Mouse (Mus musculus): ENCODE measurements around the gene Itpk1.

The Itpk1 gene

DNA sequence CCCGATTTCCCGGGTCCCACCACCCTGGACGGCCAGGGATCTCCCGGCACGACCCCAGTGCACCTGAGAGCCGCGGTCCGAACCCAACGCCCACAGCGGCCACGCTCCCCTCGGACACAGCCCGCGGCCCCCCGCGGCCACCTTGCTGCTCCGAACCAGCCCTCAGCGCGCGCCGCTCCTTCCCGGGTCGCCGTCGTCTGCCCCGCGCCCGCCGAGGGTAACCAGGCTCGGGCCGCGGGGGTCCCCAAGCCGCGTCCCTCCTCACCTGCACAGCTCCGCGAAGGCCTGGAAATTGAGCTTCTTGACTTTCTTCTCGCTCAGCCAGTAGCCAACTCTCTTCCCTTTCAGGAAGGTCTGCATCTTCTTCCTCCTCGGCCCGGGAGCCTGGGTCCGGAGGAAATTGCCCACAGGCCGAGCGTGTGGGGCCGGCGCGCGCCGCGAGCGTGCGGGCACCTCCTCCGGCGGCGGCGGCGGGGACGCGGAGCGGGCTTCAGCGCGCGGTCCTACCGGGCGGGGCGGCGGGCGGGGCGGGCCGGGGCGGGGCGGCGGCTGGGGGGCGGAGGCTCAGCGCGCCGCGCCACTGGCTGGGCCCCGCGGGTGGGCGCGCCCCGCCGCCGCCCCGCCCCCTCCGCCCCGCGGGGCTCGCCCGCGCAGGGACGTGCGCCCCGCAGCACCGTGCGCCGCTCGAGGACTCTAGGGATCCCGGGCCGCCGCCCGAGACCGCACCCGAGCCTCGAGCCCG is at the start of gene Itpk1:
Gene Itpk1, minus strand, starts transcription at position 474 of the 742 bp plus-strand sequence.
- DNase-seq: peak in 1 of 2 experiments; percentile 40

DNA sequence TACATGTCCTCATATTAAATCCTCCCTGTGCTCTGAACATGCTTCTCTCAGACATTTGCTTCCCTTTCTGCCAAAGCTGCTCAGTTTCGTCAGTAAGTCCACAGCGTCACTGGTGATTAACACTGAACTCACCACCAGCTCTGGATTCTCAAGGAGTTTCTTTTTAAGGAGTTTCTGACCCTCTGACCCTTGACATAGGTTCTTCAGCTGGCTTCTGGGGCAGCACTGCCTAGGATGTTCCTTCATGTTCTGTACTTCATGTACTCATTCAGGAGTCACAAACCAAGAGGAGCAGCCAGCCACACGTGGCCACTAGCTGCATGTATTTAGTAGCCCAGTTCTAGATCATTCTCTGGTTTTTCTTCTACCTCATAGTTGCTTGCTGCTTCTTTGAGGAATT is 43.5 kb upstream of the Itpk1 start:
- DNase-seq: no peak

DNA sequence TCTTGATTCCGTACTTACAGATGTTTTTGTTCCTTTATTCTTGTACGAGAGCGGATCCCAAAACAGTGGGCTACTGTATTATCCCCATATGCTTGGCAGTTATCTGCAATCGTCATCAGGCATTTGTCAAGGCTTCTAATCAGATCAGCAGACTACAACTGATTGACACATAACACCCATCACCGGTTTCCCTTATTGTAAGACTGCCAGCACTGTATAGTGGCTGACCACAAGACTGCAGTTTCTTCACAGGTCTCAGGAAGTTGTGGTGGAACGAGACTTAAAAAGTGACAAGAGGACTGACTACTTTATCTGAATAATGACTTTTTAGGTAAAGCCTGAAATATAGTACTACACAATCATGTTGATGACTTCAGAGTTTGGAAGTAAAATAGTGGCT is 40.1 kb upstream of the Itpk1 start:
- DNase-seq: no peak

DNA sequence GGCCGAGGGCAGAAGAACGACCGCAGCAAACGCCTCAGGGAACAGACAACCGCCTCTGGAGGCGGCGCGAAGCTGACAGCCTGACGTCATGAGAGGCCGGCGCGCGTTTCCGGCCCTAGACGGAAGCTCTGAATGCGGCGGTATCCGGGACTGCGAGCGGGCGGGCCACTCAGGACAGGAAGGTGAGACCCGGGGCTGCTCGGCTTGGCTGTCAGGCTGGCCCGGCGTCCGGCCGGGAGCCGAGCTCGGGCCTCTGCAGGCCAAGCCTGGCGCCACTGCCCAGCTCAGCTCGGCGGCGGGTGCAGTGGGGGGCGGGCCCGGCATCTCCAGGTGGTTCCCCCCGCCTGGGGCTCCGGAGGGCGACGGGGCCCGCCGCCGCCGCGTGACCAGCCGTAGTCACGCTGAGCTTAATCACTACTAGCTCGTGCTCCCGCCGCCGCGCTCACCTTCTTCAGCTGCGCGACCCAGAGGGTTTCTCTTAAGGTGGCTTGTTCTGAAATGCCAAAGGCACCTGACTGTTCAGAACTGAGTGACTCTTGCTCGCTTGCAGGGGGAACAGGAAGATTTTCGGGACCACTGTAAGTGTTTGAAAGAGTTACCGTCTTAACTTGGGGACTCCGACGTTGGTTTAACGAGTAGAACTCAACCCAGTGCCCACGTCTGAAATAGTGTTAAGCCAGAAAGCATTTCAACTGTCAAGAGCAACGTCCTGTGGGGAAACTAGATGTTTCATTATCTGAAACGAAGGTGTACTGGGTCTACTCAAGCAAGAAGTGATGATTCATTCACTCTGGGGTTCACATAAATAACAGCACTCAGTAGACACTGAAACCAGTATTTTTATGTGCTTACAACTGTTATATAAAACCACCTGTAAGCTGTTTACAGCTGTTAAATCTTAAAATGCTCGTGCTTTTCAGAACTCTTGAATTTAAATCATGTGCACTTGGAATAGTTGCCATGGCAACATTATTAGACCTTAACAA is 39.2 kb upstream of the Itpk1 start, which contains the start of the genes Moap1 and Tmem251:
Gene Moap1, minus strand, starts transcription at position 73 of the 986 bp plus-strand sequence.
Gene Tmem251, plus strand, starts transcription at position 174 of the 986 bp plus-strand sequence.
- peak; percentile 87 to 92 for DNase-seq

DNA sequence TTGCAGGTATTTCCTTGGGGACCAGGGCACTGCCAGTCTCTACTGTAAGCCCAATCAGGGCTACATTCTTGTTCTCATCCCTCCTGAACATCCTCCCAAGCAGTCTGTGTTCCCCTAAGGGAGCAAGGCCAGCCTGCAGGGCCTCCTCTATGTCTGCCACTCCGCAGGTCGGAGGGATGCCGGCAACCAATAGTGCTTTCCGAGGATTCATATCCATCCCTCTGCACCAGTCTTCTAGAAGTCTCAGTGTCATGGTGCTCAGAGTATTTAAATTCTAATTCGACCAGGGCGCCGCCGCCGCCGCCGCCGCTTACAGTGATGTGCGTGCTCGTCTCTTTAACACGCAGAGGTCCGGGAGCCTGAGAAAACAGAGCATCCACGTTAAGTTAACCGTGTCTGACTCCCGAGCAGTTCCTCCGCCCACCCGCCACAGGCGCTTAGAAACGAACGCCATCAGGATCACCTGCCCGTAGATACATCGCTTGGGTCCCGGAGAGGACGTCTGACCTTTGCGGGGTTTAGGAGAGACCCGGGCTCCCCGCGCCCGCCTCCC is 38.4 kb upstream of the Itpk1 start:
- no peak for DNase-seq

DNA sequence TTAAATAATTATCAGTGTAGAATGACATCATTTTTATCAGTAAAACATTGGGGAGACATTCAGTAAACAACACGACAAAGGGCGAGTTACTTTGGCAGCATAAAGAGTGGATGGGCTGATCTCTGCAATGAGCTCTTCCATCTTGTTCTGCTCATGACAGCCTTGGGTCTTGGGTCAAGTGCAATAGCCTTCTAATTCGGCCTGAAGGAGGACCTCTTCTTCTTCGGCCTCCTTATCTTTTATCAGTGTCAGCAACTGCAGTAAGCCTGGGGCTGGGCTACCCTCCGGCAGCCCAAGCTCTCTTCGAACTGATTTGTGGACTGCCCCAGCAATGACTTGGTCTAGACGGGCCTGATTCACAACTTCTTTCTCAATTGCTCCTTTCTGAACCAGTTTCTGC is 37.3 kb upstream of the Itpk1 start:
- no peak for DNase-seq

DNA sequence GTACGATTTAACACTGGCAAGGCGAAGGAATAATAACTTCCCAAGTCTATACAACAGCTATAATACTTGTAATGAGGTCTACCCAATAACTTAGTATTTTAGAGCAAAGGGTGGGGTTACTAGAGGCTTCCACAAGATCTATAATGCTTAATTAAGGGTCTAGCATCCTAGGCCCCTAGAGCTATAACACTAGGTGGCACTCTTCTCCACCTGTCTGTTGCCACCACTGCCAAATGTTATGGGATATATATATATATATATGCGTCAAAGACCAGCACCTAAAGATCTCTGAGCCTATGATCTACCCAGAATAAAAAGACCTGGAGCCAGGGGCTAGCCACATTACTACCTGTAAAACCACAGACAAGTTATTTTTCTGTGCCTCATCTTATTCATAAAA is 35.6 kb upstream of the Itpk1 start:
- DNase-seq: no peak

DNA sequence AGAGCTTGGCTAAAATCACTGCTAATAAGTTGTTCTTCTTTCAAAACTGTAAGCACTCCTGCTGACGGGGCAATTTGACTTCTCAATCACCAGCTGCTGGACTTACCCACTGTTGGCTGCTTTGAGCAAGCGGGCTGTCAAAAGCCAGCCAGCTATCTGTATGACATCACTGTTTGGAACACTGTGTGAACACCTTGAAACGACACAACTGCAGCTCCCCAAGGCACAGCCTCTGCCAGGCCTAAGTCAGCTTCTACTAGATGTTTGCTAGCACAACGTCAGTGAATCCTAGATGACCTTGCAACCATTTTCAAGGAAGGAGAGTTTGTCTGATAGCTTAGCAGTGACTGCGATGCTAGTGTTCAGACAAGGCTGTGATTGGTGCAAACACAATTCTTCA is 34.4 kb upstream of the Itpk1 start:
- no peak for DNase-seq

DNA sequence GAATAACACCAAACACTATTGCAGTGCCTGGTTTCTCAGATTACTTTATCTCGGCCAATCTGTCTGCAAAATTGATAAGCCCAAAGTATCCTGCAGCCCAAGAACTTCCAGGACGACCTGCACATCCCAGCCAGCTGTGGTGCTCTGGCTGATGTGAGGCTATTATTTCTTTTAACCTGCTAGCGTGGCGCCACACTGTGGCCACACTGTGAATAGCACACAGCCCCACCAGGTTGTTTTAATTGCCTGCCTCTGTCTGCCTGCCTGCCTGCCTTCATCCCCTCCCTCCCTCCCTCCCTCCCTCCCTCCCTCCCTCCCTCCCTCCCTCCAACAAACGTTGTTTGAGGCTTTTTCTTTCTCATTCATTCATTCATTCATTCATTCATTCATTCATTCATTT is 28.7 kb upstream of the Itpk1 start:
- DNase-seq: peak; percentile 43 to 70

DNA sequence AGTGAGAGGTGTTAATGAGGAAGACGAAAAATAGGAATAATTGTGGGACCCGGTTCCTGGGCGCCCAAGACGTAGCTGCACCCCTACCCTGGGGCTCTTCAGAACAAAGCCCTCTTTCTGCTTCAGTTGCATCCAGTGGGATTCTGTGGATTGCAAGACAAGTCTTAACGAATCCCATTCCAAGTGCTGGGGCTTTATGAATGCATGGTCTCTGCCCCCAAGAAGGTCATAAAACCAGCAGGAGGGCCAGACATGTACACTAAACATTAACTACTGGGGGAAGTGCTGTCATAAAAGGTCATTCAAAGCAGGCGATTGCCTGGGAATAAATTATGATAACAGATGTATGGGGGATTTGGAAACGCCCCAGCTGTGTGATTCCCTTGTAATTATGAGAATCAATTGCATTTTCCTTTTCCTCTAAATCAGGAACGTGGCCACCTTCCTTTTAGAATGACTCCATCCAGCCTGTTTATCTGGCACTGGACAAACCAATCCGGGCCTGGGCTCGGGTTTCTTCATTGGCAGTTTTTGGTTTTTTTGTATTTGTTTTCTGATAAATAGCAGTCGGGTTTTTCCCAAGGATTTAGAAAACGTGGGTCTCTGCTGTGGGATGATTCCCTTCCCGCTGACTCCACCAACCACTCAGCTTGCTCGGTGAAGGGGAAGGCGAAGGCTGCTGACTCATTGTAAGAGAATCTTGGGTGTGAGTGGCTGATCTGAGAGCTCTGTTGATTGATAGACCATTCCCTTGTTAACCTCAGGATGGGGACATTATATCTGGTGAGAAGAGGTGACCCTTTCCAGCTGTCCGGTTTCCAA is 26.3 kb upstream of the Itpk1 start:
- peak in 1 of 2 experiments; percentile 35 for DNase-seq

DNA sequence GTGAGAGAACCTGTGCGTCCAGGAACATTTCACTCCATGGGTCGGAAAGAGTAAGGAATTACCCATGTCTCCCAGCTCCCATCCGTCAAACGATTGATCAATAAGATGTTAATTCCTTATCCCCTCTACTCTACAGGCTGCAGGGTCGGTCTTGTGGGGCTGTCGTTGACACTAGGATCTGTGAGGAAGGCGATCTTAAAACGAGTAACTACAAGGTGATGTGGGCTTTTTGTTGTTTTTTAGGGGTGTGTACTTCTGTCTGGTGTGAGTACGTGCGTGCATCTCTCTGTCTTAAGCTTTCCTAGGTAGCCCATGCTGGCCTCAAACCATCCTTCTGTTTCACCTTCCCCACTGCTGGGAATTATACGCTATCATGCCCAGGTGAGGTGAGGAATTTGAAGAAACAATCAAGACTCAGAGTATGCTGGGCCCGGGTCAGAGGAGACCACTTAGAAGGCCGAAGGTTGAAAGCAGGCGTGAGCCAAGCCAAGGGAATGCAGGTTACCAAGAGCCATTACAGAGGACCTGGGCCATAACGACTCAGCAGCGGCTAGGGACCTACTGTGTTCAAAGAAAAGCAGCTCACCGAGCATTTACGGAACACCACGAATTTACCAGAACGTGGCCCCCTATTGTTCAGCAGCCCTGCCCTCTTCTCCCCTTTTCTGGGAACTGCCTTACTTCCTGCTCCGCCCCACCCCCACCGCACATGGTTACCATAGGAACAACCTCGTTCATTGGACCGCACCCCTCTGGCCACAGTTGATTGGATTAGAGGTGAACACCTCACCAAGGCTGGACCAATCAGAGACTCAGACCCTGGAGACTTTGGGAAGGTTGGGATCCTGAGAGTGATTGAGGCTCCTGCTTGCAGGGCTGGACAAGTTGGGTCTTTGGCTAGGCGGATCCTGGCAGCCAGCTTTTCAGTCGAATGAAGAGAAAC is 25.4 kb upstream of the Itpk1 start:
- DNase-seq: peak; percentile 78 to 81

DNA sequence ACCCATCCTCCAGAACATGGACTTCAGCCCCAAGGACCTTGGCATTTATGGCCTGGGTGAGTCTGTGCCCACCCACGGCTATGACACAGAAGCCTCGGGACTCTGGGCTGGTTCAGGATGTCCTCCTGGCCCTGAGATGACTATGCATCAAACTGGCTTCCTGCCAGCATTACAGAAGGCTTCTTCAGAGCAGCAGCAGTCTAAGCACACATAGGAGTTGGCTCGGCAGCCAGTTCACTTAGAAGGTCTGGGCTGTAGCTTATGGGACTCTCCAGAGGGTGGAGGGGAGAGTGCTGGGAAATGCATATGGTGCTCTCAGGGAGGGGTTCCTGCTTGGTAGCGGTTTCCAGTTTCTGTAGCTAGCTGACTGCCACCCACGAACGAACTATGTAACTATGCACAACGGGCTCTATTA is 21.0 kb upstream of the Itpk1 start:
- DNase-seq: no peak

DNA sequence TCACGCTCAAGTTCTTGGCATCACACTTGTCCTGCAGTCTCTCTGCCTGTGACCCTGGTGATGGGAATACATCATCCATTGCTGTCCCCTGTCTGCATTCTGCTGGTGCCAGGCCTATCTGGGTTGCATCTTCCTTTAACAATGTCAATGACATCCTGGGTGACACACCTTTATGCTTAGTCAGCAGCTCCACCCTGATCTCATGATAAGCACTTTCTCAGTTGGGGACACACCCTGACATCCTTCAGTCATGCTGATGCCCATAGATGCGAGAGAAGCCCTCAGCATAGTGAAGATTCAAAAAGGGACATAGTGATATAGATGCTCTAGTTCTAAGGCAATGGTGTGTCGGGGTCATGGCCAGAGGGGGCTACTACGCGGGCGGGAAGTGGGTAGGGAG is 20.4 kb upstream of the Itpk1 start:
- no peak for DNase-seq

DNA sequence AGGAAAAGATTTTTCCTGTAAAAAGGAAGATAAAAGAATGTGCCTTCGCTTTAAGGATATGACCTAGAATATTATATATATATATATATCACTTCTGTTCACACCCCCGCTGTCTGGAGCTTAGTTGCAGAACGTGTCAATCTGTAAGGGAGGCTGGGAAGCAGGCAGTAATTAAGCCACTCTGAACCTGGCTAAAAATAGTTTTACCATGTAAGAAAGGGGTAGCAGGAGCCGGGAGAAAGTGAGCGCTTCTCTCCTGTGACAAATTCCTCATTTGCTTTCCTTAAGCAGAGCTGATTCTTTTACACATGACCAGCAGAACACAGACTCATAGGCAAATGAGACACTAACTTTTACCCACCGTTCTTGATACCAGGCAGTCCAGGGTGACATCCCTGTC is 19.1 kb upstream of the Itpk1 start:
- DNase-seq: no peak

DNA sequence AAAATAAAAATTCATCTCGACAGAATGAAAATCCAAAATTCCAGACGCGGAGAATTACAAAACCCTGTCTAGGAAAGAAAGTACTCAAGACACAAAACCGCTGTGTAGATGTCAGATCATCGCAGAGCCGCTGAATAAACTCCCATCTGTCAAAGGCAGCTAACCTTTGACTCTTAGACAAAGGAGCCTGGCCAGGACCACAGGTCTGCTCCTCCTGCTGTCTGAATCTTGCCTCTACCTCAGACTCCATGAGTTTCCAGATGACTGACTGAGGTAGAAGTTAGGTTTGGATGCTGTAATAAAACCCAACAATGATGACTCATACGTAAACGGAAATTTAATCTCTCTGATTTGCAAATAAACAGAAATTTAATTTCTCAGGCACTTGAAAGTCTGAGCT is 18.2 kb upstream of the Itpk1 start:
- DNase-seq: no peak

DNA sequence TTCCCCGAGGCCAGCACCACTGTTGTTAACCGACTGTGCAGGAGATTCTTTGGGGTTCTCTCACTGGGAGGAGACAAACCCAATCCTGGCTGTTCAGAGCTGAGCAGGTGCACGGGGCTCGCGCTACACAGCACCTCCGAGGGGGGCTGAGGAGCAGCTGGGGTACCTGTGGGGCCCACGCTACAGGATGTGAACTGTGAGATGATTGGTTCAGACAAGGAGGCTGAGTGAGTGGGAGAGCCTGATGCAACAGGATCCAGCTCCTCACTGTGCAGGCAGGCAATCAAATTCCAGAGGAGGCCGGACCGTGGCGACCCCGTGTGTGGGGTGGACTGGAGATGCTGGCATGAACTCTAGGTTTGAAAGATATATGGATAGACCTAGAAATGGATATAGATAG is 17.7 kb upstream of the Itpk1 start:
- no peak for DNase-seq

DNA sequence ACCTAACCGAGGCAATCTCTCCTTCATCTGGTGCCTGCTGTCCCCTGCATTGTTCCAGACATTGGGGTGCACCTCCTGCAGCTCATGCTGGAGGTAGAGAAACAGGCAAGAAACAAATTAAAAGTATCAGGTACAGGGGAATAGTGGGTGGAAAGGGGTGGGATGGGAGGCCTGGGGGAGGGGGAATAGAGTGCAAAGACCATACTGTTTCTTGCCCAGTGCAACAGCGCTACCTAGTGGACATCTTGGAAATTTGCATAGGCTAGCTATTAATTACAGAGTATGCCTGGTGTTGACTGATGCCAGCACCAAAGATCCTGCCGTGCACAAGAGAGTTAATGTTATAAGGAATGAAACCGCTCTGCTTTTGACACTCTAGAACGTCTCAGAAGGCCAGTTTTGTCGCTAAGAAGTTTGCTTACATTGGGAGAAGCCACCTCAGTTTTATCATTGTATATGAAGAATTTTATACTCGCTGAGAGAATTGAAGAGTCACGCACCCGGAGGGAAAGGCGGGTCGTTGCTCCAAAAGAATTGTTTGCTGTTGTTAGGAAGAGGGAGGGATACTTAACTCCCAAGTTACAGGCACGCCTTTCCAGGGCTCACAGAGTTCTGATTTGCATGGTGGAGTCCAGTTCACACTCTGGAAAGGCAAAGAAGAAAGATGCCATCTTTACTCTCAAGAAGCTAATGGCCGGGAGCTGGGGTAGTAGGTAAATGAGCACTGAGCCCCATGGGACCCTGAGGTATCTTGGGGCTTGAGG is 15.0 kb upstream of the Itpk1 start:
- peak in 1 of 2 experiments; percentile 21 for DNase-seq

DNA sequence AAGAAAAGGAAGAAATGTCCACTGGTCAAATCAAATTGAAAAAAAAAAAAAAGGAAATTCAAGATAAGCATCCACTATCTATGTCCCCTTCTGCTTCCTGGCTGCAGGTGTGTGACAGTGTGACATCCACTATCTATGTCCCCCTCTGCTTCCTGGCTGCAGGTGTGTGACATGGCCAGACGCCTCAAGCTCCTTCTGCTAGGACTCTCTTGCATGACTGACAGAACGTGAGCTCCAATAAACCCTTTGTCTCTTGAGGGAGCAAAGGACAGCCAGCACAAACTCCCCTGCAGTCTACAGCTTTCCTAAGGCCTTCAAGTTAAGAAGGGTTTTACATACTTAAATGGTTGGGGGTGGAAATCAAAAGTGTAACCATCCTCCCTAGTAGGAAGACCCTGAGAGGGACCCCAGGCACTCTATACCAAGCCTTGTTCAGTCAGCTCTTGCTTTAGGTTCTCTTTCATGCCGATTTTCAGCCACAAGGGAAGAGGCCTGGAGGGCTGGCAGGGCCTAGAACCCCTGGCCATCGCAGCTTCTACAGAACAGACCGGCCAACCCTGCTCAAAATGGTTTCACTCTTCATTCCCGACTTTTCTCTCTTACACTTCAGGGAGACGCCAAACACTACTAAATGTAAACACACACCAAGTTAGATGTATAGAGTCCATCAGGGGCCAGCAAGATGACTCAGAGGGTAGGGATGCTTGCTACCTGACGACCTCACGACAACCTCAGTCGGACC is 10.1 kb upstream of the Itpk1 start:
- no peak for DNase-seq

DNA sequence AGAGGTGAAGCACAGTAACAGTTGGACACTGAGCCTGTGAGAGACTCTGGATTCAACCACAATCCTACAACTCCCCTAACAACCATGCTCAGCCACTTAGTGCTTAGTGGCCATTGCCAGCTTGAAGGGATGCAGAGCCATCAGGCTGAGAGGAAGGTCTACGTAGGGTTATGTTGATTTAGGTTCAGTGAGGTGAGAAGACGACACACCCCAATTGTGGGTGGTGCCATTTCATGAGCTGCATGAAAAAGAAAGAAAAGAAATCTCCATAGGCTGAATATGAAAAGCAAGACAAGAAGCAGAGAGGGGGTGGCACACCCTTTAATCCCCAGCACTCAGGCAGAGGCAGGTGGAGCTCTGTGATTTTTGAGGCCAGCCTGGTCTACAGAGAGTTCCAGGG is 9.4 kb upstream of the Itpk1 start:
- DNase-seq: no peak

Measured in kidney, adult 8-10 months (tissue).